Mouse (Mus musculus): ENCODE results near the gene Susd6.

Gene Susd6

GRCm38 (mm10) chr12:80883278-80883677, 93.0 kb downstream of the Susd6 start:
- DNase-seq = no peak

GRCm38 (mm10) chr12:80883881-80884280, 93.6 kb downstream of the Susd6 start:
- no peak for DNase-seq

- no peak for DNase-seq
Measured at GRCm38 (mm10) chr12:80885301-80886288, 95.3 kb downstream of the Susd6 start.

- no peak for DNase-seq
Measured at GRCm38 (mm10) chr12:80887036-80887435, 96.7 kb downstream of the Susd6 start.

- no peak for DNase-seq
Measured at GRCm38 (mm10) chr12:80889331-80889730, 99.0 kb downstream of the Susd6 start.

- DNase-seq = no peak
Measured at GRCm38 (mm10) chr12:80891074-80891473, 100.8 kb downstream of the Susd6 start.

GRCm38 (mm10) chr12:80893720-80894494, 103.6 kb downstream of the Susd6 start:
- DNase-seq = no peak

GRCm38 (mm10) chr12:80894973-80895570, 104.8 kb downstream of the Susd6 start:
- peak; percentile 72 for DNase-seq

- DNase-seq = no peak
Measured at GRCm38 (mm10) chr12:80909631-80910030, 119.3 kb downstream of the Susd6 start.

- no peak for DNase-seq
Measured at GRCm38 (mm10) chr12:80917764-80918163, 127.5 kb downstream of the Susd6 start.

GRCm38 (mm10) chr12:80921301-80921700, 131.0 kb downstream of the Susd6 start:
- DNase-seq = no peak

GRCm38 (mm10) chr12:80922869-80923268, 132.6 kb downstream of the Susd6 start:
- DNase-seq = peak; percentile 25

- DNase-seq = no peak
Measured at GRCm38 (mm10) chr12:80923602-80924001, 133.3 kb downstream of the Susd6 start.

- peak; percentile 12 for DNase-seq
Measured at GRCm38 (mm10) chr12:80924205-80924604, 133.9 kb downstream of the Susd6 start.

- no peak for DNase-seq
Measured at GRCm38 (mm10) chr12:80925919-80926318, 135.6 kb downstream of the Susd6 start.

- DNase-seq = no peak
Measured at GRCm38 (mm10) chr12:80926550-80926949, 136.2 kb downstream of the Susd6 start.

GRCm38 (mm10) chr12:80927518-80927917, 137.2 kb downstream of the Susd6 start:
- DNase-seq = no peak

GRCm38 (mm10) chr12:80928881-80929280, 138.6 kb downstream of the Susd6 start:
- DNase-seq = no peak

- no peak for DNase-seq
Measured at GRCm38 (mm10) chr12:80930141-80930540, 139.8 kb downstream of the Susd6 start.

Measured in right cerebral cortex, postnatal 4 days (tissue).